Mouse (Mus musculus): ENCODE results near the gene Esp4.
"Not testable (repeated sequence)": the region's sequence is repeated elsewhere in the genome, so short reads cannot be mapped to it uniquely, and the experiment has no call there.

Gene Esp4

DNA sequence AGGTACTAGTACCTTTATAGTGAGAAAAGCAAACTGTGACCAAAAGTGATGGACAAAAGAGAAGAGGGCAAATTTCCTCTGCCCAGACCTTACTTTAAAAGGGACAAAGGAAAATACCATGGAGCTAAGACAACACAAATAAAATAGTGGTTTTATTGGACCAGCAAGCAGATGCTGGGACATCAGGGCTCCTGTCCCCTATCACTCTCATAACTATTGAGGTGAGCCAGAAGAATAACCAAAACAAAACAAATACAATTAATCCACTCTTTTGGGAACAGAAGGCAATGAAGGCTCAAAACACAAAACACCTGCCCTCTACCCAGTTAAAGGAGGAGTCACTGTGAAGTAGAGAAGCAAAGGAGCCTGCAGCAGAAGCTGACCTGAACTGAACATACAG, at the start of gene Esp4:
TSS of gene Esp4 (plus strand) at position 301 of the 400 bp plus-strand sequence.
- DNase-seq, result no peak

DNA sequence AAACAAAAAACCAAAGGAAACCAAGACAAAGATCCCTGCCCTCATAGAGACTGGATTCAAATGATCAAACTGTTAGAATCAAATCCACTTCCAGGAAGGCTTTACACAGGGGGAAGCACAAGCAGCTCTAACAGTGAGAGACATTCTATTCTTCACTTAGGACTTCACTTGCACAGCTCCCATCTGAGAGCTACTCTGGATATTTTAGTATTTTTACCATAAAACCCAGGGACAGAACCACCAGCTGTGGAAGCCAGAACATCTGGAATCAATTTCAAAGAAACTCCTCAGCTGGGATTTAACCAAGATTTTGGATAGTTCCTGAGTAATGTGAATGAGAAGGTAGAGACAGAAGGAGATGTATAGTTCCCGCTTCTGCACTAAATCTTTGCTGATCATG, 44.9 kb upstream of the Esp4 start:
- DNase-seq, result no peak

GRCm38 (mm10) chr17:40561207-40561606, 37.2 kb upstream of the Esp4 start, which contains the start of gene Esp6:
Gene Esp6, plus strand, starts transcription at chr17:40561507.
- DNase-seq, result no peak

DNA sequence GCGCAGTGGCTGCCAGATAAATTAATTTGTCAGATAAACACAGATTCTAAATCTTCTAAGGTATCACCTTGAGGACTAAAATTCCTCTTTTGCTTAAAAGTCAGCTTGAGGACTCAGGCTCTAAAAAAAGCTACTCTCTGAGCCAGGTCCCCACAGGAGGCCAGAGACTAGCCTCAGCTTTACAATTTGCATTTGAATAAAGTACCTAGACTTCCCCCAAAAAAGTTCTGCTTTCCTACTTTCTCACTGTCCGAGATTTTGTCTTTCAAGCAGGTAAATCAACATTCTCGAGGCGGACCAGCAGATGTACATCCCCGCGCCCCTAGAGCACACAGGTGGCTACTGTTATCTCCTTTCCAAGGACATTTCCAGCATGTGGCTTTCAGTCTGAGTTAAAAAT, 14.5 kb upstream of the Esp4 start:
- DNase-seq, result not testable (repeated sequence)

- no peak for DNase-seq
Observed at GRCm38 (mm10) chr17:40591297-40591696, 7.1 kb upstream of the Esp4 start.

GRCm38 (mm10) chr17:40631775-40632174, 33.4 kb downstream of the Esp4 start, which contains the start of gene Esp3:
Gene Esp3, plus strand, starts transcription at chr17:40632075.
- DNase-seq, result not testable (repeated sequence)

Data from lung, postnatal 14 days (tissue).